Mouse (Mus musculus) brain, adult 2 months (tissue): Measurements from ENCODE around the gene Spc24.
"Not testable (repeated sequence)": the region's sequence is repeated elsewhere in the genome, so short reads cannot be mapped to it uniquely, and the experiment has no call there.

Experiments
- DNase-seq: peaks from one replicate; pipeline ENCODE4 v3.0.0; 2011; ENCODE audit warnings: low read depth, low spot score

Gene Spc24

DNA sequence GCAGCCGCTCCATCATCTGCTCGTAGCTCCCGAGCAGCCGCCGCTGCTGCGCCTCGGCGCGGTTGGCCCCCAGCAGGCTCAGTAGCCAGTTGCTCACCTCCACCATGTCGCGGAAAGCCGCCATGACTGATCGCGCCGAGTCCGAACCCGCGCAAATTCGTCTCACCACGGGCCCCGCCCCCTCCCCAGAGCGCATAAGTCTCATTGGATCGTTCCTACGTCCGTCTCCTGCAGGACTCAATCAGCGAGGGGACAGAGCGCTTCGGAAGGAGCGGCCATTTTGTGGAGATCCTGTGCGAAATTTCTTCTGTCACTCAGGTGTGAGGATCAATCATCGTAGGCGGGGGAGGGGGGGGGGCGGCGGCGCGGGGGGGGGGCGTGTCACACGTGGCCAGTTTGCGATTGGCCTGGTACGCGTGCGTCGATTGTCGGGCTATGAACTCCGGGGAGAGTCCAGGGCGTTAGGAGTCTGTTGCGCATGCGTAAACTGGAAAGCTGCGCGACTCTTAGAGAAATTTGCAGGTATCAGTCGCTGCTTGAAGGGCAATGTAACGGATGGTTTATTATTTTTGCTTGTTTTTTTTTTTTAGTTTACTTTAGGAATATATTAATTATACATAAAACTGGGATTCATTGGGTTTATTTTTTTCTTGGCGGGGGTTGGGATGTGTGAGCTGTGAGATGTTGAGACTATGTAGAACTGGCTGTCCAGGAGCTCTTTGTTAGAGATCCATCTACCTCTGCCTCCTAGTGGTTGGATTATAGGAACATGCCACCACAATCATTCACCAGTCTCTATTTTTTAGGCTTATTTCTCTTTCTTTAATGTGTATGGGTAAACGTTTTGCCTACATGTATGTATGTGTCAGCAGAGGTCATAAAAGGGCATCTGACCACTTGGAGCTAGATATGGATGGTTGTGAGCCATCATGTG, at the start of gene Spc24:
Spc24 (minus strand) TSS at position 149 of the 934 bp plus-strand sequence.
- peak; percentile 99 for DNase-seq

DNA sequence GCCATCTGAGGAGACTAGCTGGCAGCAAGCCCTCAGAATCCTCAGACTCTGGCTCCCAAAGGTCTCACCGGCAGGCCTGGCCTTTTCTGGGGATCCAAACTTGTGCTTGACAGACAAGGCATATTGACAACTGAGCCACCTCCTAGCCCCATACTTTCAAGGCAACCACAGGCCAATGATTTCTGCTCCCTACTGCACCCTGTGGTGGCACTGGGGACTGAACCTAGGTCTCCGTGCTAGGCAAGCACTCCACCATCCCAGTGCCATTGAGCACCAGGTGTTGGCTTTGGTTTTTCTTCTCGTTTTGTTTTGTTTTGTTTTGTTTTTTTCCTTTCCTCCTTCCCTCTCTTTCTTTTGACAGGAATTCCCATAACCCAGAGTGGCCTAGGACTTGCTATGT, 48.5 kb upstream of the Spc24 start:
- DNase-seq = peak; percentile 35

DNA sequence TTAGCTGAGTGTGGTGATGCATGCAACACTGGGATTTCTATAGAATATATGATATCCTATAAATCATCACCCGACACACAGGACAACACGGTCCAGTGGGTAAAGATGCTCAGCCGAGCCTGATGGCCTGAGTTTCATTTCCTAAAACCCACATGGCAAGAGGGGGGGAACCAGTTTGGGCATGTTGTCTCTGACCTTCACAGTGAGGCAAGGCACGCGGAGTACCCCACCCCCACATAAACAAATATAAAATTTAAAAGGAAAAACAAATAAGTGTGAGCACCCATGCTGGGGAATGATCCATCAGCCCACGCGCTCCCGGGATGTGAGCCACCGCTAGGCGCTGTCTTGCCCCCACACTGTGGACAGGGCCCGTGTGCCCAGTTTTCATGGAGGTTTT, 46.9 kb upstream of the Spc24 start:
- DNase-seq = peak; percentile 27

DNA sequence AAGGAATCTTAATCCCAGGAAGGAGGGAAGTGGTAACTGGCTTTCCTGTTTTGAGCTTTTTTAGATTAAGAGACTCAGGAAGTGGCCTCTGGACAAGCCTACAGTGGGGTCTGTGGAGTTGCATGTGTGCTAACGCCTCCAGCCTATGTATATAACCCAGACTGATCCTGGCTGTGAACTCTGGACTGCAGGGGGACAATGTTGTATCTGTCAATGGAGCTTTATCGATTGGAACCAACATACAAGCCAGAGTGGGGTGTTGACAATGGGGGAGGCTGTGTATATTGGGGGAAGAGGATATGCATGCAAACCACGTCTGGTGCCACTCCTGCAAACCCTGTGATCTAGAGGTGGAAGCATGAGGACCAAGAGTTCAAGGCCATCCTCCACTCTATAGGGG, 46.3 kb upstream of the Spc24 start:
- DNase-seq = no peak

DNA sequence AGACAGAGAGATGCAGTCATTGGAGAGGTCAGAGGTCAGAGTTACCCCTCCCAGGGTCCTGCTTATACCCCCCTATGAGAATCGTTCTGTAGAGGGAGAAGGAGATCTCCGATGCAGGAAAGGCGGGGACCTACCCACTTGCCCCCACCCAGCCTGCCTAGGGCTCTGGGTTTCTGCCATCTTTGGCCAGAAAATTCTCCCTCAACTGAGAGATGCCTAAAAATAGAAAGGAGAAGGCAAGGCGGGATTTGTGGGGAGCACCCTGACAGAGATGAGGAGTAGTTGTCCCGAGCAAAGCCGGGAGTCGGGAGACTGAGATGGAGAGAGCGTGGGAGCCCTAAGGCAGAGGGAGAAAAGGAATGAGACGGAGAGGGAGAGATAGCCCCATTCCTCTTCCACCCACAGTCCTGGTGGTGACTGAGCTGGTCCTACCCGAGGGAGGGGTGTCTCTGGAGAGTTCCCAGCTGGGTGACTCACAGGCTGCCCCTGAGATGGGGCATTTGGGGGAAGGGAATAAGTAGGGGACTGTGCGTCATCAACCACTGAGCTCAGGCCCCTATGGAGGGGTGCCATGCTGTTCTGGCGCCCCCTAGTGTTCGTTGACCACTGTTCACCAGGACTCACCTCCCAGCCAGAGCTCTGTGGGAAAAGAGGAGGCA, 44.0 kb upstream of the Spc24 start:
- peak; percentile 97 for DNase-seq

DNA sequence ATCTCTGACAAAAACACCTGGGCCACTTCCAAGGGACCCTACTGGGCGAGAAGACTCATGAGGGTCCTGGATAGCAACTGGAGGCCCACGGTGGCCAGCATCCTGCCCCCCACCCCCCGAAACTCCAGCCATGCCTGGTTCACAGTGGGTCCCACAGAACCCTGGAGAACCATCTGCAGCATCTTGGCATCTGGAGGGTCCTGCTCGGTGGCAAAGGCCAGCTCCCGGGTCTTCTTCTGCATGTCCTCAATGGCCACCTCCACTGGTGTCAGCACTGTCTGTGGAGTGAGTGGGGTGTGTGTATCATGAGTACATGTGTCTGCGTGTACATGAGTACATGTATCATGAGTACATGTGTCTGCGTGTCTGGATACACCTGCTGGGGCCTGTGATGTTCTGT, 41.5 kb upstream of the Spc24 start:
- DNase-seq = no peak

DNA sequence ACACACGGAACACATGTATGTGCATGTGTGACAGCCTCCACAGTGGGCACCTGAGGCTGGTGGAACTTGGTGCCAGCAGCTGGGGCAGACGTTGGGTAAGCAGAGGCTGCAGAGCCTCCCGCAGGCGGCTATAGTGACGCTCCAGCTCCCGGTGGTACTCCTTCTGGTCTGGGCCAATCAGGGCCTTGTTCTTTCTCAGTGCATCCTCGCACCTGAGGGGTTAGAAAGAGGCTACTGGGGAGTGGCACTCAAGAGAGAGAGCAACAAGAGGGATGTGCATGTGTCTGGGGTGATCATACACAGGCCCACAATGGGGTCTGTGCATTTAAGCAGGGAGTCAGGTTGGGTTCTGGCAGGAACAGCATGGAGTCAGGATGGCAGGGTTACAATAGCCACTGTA, 41.0 kb upstream of the Spc24 start:
- DNase-seq = no peak

DNA sequence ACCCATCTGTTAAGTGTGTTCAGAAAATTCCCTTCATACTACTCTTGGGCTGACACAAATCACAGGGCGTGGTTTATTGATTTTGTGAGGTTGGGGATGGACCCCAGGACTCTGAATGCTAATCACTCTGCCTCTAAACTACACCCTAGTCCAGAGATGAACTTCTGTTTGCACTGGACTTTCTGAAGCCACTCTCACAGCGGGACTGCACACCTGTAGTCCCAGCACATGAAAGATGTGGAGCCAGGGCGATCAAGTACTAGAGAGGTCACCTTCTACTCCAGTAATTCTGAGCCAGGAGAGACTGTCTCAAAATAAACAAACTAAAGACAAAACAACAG, 38.9 kb upstream of the Spc24 start:
- DNase-seq = no peak

DNA sequence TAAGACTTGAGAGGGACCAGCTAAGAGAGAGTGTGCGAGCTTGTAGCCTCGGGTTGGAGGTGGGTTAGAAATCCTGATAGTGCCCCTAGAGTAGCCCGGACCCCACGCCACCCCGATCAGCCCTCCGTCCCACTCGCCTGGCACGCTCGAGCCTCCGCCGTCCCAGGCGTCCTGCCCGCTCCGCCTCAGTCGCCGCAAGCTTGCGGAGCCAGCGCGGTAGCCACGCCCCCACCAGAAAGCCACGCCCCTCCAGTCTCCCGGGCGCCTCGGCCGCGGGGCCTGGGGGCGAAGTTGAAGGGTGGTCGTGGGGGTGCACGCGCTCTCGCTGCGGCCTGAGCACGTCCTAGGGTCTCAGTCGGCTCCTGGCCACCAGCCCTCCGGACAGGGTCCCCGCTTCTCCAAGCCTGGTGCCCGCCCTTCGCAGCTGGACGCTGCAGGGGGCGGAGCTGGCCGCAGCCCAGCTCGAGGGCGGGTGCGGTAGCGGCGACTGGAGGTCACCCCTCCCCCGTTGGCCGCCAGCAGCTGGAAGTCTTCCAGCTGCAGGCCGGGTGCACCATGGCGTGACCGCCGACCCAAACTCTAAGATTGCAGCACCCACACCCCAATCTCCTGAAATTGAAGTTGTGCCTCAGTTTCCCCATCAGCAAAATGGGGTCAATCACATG, 38.4 kb upstream of the Spc24 start, which contains the start of gene Kank2:
Kank2 (minus strand) TSS at position 400 of the 665 bp plus-strand sequence.
- DNase-seq = peak; percentile 67

DNA sequence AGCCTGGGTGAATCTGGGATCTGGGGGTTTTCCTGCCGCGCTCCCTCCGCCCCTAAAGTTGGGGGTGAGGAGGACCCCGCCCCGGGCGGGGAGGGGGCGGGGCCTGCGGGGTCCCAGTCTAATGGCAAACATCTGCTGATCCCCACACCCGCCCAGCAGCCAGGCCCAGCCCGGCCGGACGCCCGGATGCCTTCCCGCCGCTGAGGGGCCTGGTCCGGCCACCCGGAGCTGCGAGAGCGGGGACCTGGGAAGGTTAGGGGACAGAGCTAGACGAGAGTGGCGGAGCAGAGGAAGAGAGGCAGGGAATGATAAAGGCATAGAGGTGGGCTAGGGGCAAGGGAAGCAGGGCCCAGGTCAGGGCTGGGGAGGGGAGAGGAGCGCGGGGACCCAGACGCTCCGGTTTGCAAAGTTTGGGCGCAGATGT, 37.8 kb upstream of the Spc24 start:
- DNase-seq = no peak

DNA sequence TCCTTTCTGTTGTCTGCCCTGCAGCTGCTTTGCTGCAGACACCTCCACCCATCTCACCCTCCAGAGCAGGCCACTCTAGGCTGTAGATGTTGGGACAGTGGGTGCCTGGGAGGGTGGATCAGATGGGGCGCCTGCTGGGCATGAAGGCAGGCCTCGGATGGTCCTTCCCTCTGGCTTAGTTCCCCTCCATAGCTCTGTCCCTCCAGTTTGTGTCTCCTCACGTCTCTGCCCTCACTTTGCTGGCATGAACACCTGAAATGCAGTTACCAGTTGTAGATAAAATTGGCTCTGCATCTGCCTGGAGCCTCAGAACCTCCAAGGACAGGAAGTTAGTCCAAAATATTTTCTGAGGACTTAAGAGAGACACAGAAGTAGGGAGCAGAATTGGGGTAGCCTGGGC, 36.8 kb upstream of the Spc24 start:
- DNase-seq = no peak

DNA sequence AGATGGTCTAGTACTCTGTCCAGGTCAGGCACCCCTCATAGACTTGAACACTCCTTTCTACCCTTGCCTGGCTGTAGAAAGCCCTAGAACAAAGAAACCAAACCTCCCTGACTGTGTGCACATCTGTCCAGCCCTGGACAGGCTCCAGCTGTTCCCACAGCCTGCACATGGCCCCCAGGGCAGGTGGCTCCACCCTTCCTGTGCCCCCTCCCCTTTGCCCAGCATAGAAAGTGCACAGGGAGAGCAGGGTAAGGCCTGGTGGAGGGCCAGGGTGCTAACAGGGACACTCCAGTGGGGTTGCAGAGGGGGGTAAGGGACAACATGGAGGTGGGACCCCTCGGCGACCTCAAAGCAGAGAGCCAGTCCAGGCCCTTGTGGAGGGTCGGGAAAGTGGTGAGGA, 36.2 kb upstream of the Spc24 start:
- no peak for DNase-seq

DNA sequence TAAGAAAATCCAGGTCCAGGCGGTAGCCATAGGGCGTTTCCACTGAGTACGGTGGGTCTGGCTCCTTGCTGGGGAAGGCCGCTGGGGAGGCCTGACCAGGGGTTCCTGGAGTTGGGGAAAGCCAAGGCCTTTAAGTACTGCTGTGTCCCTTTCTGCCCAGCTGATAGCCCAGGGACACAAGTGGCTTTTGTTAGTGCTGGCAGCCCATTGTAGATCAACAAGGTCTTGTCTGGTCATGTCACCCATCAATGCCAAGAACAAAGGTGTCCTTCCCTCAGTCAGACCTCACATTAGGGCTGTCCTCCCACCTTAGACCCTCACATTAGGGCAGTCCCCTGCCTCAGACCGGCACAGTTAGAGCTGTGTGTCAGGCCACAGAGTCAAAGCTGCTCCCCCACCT, 35.5 kb upstream of the Spc24 start:
- DNase-seq = peak; percentile 45

DNA sequence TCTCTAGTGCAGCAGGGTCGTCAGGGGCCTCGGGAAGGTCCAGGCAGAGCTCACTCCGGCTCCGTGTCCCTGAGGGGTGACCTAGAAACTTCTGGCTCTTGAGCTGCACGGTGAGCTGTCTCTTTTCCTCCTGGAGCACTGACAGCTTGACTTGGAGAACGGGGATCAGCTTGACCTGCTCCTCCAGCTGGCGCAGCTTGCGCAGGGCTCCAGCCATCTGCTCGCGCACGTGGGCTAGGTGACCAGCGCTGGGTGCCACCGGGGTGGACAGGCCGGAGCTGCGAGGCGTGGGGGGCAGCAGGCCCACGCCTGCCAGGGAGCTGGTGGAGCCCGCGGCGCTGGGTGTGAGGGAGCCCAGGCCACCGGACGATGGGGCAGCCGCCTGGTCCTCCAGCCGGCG, 34.8 kb upstream of the Spc24 start:
- peak; percentile 95 for DNase-seq

DNA sequence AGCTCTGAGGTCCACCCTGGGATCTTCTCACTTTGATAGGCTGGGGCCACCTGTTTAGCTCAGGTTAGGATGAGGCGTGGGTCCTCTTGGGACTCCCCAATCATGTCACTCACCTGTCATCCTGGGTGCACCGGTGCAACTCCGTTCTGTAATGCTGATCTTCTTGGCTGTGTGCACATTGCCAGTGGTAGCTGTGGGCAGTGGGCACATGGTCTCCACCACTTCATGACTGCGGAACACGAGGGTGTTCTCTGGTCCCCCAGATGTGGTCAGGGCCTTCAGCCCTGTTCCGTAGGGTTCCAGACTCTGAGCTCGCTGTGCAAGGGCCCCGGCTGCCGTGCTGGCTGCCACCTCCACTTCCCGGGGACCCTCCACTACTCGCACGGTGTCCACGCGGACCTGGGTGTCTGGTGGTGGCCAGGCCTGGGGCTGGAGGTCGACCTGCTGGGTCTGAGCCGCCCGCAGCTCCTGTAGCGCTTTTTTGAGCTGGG, 34.3 kb upstream of the Spc24 start:
- DNase-seq = no peak

DNA sequence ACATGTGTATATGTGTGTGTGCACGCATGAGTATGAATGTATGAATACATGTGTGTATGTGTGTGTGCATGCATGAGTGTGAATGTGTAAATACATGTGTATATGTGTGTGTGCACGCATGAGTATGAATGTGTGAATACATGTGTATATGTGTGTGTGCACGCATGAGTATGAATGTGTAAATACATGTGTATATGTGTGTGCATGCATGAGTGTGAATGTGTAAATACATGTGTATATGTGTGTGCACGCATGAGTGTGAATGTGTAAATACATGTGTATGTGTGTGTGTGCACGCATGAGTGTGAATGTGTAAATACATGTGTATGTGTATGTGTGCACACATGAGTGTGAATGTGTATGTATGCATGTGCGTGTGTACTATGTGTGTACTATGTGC, 33.4 kb upstream of the Spc24 start:
- not testable (repeated sequence) for DNase-seq

DNA sequence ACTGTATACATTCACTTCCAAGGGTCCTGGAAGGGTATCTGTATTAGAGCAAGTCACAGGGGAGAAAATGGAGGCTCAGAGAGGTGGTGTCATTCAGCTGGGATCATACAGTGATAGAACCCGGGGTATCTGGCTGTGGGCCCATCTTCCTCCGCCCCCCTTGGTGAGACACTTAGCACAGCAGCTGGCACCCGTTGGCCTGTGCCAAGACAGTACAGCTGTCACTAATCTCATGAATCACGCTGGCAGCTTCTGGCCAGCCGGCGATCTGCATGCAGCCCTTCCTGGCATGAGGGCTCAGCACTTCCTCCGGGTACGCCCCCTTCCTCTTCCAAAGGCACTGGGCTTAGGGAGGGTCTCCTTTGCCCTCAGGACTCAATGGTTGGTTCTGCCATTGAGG, 32.5 kb upstream of the Spc24 start:
- DNase-seq = peak; percentile 81

DNA sequence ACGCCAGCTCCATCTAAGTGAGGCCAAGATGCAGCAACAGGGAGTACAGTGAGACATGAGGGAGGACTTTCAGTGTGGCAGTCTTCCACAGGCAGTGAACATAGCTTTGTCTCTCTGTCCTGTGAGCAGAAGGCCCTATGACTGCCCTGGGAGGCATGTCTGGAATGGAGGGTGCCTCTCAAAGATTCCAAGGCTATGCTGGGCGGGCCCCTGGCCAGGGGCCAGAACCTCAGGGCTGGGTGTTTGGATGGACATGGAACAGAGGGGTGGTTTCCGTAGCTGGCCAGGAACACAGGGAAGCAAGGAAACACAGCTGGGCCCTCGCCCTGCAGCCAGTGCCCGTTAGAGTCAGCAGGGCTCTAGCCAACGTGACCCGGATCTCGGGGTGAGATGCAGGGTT, 31.8 kb upstream of the Spc24 start:
- DNase-seq = peak; percentile 25

DNA sequence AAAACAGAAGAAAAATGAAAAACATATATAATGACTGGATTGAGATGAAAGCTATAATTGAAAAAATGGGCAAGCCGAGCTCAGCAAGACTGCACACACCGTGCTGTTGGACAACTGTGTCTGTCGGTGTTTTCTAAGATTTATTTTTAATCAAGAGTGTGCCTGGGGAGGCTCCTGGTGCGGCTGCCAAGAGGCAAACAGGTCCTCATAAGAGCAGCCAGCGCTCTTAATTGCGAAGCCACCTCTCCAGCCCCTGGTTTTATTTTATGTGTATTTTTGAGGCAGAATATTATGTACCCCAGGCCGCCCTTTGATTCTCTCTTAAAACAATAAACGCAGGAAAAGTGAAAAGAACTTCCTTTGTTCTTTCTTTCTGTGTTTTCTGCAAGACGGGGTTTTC, 28.1 kb upstream of the Spc24 start:
- DNase-seq = no peak

DNA sequence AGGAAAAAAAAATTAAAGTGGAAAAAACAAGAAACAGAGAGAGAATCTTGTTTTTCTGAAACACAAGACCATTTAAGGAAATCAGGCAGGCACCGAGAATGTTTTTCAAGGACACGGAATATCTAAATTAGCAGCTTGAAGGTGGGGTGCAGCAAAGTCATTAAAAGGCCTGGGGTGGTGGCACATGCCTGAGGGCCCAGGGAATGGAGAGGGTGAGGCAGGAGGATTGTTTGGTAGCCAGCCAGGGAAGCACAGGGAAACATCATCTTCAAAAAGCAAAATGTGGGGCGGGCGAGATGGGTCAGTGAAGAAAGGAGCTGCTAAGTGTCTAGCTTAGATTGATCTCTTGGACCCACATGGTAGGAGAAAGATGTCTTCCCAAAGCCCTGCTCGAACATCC, 27.6 kb upstream of the Spc24 start:
- no peak for DNase-seq

DNA sequence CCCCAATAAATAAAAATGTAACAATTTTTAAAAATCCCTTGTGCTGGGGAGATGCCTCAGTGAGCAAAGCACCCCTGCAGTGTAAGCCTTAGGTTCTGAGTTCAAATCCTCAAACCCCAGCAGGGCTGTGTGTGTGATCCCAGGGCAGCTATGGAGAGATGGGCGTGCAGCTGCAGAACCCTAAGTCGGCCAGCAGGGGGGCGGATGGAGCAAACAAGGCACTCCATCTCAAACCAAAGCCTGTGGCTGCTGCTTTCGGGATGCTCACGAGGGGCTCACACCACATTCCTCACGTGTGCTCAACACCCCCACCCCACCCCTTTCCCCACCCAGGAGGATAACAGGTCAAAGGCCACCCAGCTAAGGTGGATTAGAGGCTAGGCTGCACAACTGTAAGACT, 26.8 kb upstream of the Spc24 start:
- DNase-seq = peak; percentile 75

DNA sequence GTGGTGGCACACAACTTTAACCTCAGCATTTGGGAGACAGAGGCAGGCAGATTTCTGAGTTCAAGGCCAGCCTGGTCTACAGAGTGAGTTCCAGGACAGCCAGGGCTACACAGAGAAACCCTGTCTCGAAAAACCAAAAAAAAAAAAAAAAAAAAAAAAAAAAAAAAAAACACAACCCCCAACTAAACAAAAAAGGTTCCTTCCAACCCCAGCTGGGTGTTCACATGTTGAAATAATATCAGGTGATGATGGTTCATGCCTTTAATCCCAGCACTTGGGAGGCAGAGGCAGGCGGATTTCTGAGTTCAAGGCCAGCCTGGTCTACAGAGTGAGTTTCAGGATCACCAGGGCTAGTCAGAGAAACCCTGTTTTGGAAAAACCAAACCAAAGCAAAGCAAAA, 26.2 kb upstream of the Spc24 start:
- not testable (repeated sequence) for DNase-seq
